Mouse (Mus musculus): ENCODE measurements around the gene Scn11a. TPM values are rescaled to one million over a fixed set of nuclear protein-coding genes. Genes with fewer than 3 reads are reported as not detected.

The Scn11a gene
- total RNA-seq, 2 experiments from 2014 or later: not detected

GRCm38 (mm10) chr9:119796791-119797190 is 28.5 kb downstream of the Scn11a start:
- DNase-seq (ENCODE audit: low spot score in 2 of 2): no peak

GRCm38 (mm10) chr9:119795254-119795912 is 29.9 kb downstream of the Scn11a start:
- DNase-seq (ENCODE audit: low spot score in 2 of 2): no peak

GRCm38 (mm10) chr9:119794470-119794869 is 30.8 kb downstream of the Scn11a start:
- no peak for DNase-seq (ENCODE audit: low spot score in 2 of 2)

DNA sequence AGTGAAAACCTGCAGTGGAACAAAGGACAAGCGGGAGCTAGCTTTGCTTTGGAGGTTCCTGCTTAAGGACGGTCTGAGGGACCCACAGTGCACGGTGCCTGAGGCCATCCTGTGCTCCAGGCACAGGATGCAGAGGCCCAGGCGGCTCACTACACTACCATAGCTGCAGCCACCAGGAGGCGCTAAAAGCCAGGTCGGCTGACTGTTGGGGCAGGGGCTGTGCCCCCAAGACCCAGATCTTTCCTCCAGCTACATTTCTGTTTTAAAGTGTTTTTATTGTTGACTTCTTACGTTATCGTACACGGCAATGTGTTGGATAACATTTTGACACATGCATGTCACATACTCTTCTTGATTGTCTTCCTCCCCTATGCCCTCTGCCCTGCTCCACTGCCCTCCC is 32.8 kb downstream of the Scn11a start:
- no peak for DNase-seq (ENCODE audit: low spot score in 2 of 2)

GRCm38 (mm10) chr9:119780901-119781300 is 44.4 kb downstream of the Scn11a start:
- no peak for DNase-seq (ENCODE audit: low spot score in 2 of 2)

- no peak for DNase-seq (ENCODE audit: low spot score in 2 of 2)
Observed at GRCm38 (mm10) chr9:119776661-119777060, 48.6 kb downstream of the Scn11a start.

DNA sequence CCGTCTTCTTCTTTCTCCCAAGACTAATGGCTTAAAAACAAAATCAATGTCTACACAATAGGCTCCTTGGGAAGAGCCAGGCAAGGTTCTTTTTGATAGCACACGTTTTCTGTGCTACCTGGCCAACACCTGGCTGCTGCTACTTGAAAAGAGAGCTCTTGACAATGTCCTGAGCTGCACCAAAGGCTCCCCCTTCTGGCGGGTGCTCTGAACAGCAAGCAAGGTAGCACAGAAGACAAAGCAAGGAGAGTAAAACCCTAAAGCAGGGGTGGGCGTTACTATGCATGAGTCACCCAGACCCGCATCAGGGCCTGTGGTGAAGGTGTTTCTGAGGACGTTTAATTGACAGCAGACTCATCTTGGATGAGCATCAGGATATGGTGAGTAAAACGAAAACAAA is 56.7 kb downstream of the Scn11a start:
- peak in 1 of 2 experiments; percentile 23 for DNase-seq (ENCODE audit: low spot score in 2 of 2)

- no peak for DNase-seq (ENCODE audit: low spot score in 2 of 2)
Observed at GRCm38 (mm10) chr9:119760226-119760625, 65.0 kb downstream of the Scn11a start.

DNA sequence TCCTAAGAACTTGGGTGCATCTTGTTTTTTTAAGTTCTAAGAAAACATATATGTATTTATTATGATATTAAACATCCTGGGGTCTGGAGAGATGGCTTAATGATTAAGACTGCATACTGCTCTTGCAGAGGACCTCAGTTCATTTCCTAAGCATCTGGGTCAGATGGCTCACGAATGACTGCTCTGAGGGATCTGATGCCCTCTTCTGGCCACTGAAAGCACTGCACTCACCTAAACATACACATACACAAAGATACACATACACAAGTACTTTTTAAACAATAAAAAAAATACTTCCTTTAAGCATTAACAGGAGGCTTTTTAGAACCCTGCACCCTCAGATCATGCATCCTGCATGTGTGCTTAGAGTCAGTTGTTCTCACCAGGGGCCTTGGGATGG is 65.8 kb downstream of the Scn11a start:
- no peak for DNase-seq (ENCODE audit: low spot score in 2 of 2)

GRCm38 (mm10) chr9:119751507-119751906 is 73.7 kb downstream of the Scn11a start:
- DNase-seq (ENCODE audit: low spot score in 2 of 2): peak in 1 of 2 experiments; percentile 15

GRCm38 (mm10) chr9:119749112-119749511 is 76.1 kb downstream of the Scn11a start:
- DNase-seq (ENCODE audit: low spot score in 2 of 2): no peak

DNA sequence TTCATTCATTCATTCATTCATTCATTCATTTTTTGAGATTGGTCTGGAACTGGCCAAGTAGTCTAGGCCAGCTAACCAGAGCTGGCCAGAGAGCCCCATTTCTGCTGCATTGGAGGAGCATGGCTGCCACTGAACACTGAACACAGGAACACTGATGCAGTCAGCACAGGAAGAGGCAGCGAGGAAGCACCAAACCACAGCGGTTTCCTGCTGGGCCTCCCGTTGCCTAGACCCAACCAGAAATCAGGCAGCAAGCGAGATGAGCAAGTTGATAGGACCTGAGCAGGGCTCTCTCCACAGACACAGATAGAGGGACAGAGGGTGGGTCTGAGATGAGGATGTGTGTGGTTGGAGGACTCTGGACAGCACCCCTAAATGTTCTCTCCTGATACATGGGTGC is 81.4 kb downstream of the Scn11a start:
- no peak for DNase-seq (ENCODE audit: low spot score in 2 of 2)

GRCm38 (mm10) chr9:119743312-119743711 is 81.9 kb downstream of the Scn11a start:
- DNase-seq (ENCODE audit: low spot score in 2 of 2): no peak

GRCm38 (mm10) chr9:119741101-119741786 is 84.0 kb downstream of the Scn11a start:
- no peak for DNase-seq (ENCODE audit: low spot score in 2 of 2)

DNA sequence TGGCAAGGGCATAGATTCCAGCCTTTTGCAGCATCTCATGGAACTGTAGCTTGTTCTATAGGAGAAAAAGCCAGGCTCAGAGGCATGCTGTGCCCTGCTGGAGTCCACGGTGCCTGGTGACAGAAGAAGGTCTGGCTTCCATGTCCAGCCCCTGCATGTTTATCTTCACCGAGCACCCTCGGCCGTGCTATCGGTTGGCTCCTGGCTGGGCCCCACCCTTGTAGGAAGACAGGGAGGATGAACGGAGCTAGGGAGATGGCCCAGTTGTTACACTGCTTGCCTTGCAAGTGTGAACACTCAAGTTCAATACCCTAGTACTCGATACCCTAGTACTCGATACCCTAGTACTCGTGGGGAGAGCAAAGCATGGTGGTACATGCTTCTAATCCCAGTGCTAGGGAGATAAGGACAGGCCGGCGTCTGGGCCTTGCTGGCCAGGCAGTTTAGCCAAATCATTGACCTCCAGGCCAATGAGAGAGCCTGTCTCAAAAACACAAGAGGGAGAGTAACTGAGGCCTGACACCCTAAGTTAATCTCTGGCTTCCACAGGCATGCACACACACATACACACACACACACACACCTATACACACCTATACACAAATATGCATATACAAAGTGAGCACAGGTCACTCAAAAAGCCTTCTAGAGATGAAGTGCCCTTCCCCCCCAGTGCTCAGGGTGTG is 96.7 kb downstream of the Scn11a start:
- DNase-seq (ENCODE audit: low spot score in 2 of 2): no peak

GRCm38 (mm10) chr9:119726990-119727389 is 98.3 kb downstream of the Scn11a start:
- no peak for DNase-seq (ENCODE audit: low spot score in 2 of 2)

DNA sequence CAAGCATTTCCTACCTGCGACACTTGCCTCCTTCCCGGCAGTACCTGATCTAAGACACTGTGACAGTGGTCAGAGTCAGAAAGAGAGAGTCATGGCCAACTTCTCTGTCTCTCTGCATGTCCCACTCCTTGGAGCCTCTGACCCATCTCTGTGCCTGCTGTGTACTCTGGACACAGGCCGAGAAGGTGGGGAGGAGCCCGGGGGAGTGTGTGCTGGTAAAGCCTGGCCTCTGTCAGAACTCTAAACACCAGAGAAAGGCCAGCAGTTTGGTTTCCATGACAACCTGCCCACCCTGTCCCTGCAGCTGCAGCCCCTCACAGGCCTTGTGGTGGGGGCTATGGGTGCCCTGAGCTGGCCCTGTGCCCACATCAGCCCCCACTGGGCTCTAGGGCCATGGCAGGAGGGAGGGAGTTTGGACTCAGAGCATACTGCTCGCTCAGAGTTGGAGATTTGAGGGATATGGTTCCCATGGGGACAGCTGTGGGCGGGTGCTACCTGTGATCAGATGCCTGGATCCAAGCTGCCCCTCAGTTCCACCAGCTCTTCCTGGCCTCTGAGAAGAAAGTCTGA is 99.9 kb downstream of the Scn11a start:
- no peak for DNase-seq (ENCODE audit: low spot score in 2 of 2)

DNA sequence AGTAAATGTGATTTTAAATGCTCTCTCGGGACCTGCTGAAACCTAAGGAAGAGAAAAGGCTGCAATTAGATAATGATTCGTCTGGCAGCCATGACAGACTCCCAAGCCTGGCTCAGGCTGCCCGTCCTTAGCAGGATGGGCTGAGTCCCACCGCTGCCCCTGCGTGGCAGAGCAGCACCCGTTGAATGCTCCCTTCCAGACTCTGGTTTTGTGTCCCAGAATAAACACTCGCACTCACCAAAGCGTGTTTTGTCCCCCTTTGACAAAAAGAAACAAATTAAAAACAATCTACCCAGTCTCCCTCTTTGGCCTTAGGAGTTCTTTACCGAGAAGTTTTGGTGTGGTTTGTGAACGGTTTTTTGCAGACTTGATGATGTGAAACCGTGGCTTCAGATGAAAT is 106.0 kb downstream of the Scn11a start, which contains the start of gene Scn10a:
Gene Scn10a (minus strand): TSS at position 101 of the 400 bp plus-strand sequence.
- DNase-seq (ENCODE audit: low spot score in 2 of 2): no peak

- DNase-seq (ENCODE audit: low spot score in 2 of 2): peak; percentile 47 to 52
Observed at GRCm38 (mm10) chr9:119706700-119707099, 118.6 kb downstream of the Scn11a start.
